Mouse (Mus musculus) embryonic facial prominence, embryonic 11.5 days (tissue): ENCODE data around the gene Dennd6b. TPM values are rescaled to one million over a fixed set of nuclear protein-coding genes. Genes with fewer than 3 reads are reported as not detected.

Experiments
- ATAC-seq: fragments of 200-750 bp; cut with Nextera tagmentation; replicated peaks from 2 replicates; pipeline ENCODE4 v1.8.0; 2017; ENCODE audit warnings: low read depth; ENCODE audit not compliant: insufficient number of reproducible peaks, low FRiP score, low TSS enrichment
- DNase-seq: peaks from one replicate; pipeline ENCODE4 v3.0.0-alpha.2; 2015; ENCODE audit warnings: low spot score
- H3K27ac ChIP-seq: fragments of 300-500 bp; sonication (generic); replicated peaks from 2 replicates; pipeline ENCODE4 v1.5.1; 2014; ENCODE audit warnings: mild to moderate bottlenecking, low read depth, low read length, control low read depth
- H3K27me3 ChIP-seq: fragments of 300-500 bp; sonication (generic); 2 replicates; pipeline ENCODE4 v1.6.1; 2014; ENCODE audit warnings: mild to moderate bottlenecking, low read length, moderate library complexity, mixed read lengths; ENCODE audit not compliant: control insufficient read depth, insufficient read depth
- H3K36me3 ChIP-seq: fragments of 300-500 bp; sonication (generic); replicated peaks from 2 replicates; pipeline ENCODE4 v1.6.1; 2014; ENCODE audit warnings: low read depth, mild to moderate bottlenecking, low read length, moderate library complexity, mixed read lengths; ENCODE audit not compliant: control insufficient read depth, insufficient read depth
- H3K4me1 ChIP-seq: fragments of 300-500 bp; sonication (generic); 2 replicates; pipeline ENCODE4 v1.6.1; 2014; ENCODE audit warnings: low read length, mixed read lengths; ENCODE audit not compliant: control insufficient read depth, insufficient read depth
- H3K4me2 ChIP-seq: fragments of 300-500 bp; sonication (generic); 2 replicates; pipeline ENCODE4 v1.6.1; 2014; ENCODE audit warnings: low read depth, mild to moderate bottlenecking, control low read depth, low read length, moderate library complexity
- H3K4me3 ChIP-seq: fragments of 300-500 bp; sonication (generic); 2 replicates; pipeline ENCODE4 v1.5.1; 2014; ENCODE audit warnings: low read depth, low read length, control low read depth
- H3K9ac ChIP-seq: fragments of 300-500 bp; sonication (generic); replicated peaks from 2 replicates; pipeline ENCODE4 v1.6.1; 2014; ENCODE audit warnings: mild to moderate bottlenecking, control low read depth, low read length
- H3K9me3 ChIP-seq: fragments of 300-500 bp; sonication (generic); replicated peaks from 2 replicates; pipeline ENCODE4 v1.6.1; 2016; ENCODE audit warnings: mild to moderate bottlenecking, low read length, inconsistent platforms, mixed read lengths; ENCODE audit not compliant: control insufficient read depth
- WGBS: fragments of 180-500 bp; shearing (Covaris S2); extraction: QIAGEN DNeasy Blood & Tissue Kit; methylation state at CpG from one replicate; pipeline ENCODE4 v1.1.7; 2014; 5-methylcytosine and 5-hydroxymethylcytosine counted together
- polyA plus RNA-seq: library from polyadenylated mRNA; unstranded; fragments of >200 nt; fragmentation: Nextera tagmentation; extraction: Ambion mirVana; gene quantifications from 2 replicates; pipeline ENCODE4 v1.2.1, GENCODE M21; 2014

The Dennd6b gene
- polyA plus RNA-seq, 1 experiment from 2014 or later, result 14.9 TPM

DNA sequence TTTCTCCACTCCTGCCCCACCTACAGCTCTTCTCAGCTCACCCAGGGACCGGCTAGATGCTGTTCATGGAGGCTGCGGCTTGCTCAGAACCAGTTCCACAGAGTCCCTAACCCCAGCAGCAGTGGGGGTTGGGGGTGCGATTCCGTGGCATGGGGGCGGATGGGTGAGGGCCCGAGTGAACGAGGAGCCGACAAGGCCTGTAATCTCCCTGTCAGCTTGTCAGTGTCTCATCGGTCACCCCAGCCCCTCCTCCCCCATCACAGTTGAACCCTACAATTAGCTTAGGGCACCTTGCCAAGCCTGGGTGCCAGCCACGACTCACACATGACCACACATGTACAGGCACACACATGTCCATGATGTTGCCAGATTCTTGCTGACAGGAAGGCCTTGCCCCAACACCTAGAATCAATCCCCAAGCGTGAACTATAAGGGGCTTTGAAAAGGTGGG is 21.4 kb downstream of the Dennd6b start:
- Histone ChIP-seq H3K27me3 (no peaks in the 10 kb centered on the region), H3K4me3 (no peak overlapping the region), H3K4me1 (peaks cover 23% of the 10 kb centered on the region), H3K9ac (no peak overlapping the region), H3K9me3 (no peaks in the 10 kb centered on the region), H3K4me2 (no peak overlapping the region; the same call in 1 of the 2 replicates), H3K27ac (no peak overlapping the region), H3K36me3 (0 out of 2 replicates have a peak, but pooled peaks cover under 1% of the 10 kb centered on the region)
- ATAC-seq, result no peak
- no peak for DNase-seq
- 64% methylated on average over 11 of the region's 11 CpGs for WGBS

DNA sequence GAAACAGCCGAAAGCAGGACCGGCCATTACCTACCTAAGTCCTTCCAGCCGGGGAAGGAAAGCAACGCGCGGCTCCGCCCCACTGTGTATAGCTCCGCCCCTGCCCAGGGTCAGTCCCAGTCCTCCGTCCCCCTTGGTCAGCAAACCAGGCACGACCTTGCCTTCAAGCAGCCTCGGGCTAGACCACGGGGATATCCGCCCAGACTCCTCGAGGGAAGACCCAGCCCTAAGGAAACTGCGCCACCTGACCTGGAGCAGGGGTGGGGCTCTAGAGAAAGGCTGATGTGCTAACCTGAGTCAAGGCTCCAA is 22.4 kb downstream of the Dennd6b start:
- 0% methylated on average over 15 of the region's 15 CpGs for WGBS
- Histone ChIP-seq H3K27ac (peak overlapping the region; percentile 4; the same call in 1 of the 2 replicates), H3K27me3 (no peaks in the 10 kb centered on the region), H3K4me1 (peaks cover 30% of the 10 kb centered on the region), H3K9ac (peak overlapping the region; percentile 63), H3K9me3 (no peaks in the 10 kb centered on the region), H3K4me3 (peak overlapping the region; percentile 55), H3K36me3 (0 out of 2 replicates have a peak, but pooled peaks cover 2% of the 10 kb centered on the region), H3K4me2 (peak overlapping the region; percentile 100)
- ATAC-seq, result peak; percentile 25
- DNase-seq, result peak; percentile 71

DNA sequence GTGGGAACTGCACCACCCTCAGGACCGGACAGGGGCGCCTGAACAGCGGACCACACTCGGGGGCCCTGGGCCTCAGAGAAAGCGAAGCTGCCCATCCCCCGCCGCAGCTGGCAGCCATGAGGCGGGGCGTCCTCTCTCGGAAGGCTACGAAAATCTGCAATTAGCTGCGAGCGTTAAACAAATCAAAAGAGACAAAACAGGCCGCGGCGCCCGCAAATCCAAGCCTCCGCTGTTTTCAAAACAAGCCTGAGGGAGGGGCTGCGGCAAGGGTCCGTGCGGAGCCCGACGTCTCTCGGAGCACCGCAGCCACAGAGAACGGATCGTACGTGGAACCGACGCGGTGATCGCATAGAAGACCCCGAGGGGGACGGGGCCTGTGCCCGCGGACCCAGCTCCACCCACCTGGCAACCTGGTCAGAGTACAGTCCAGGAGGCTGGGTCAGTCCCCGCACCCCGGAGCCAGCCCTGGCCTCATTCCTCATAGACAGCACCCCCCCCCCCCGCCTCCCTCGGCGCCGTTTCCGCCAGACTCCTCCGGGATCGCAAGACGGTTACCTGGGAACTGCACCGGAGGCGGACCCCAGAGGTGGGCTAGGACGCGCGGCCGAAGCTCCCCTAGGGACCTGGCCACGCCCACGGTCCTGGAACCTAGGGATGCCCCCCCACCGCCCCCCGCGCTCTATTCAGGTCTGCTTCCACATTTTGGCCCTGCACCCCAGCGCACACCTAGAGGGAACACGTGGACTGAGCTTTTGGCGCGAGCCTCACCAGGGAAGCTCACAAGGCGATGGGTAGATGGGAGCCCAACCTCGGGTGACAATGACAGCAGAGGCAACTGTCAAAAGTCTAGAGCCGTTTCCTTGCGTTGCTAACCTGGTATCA is 23.0 kb downstream of the Dennd6b start:
- Histone ChIP-seq H3K36me3 (0 out of 2 replicates have a peak, but pooled peaks cover 2% of the 10 kb centered on the region), H3K4me3 (peak overlapping the region; percentile 55), H3K9me3 (no peaks in the 10 kb centered on the region), H3K4me2 (peak overlapping the region; percentile 100), H3K27ac (0 out of 2 replicates have a peak overlapping the region, but pooled peaks have one; percentile 4), H3K4me1 (peaks cover 25% of the 10 kb centered on the region), H3K27me3 (no peaks in the 10 kb centered on the region), H3K9ac (peak overlapping the region; percentile 63)
- ATAC-seq (peak; percentile 22), DNase-seq (peak; percentile 73)
- under 1% methylated on average over 61 of the region's 65 CpGs for WGBS

DNA sequence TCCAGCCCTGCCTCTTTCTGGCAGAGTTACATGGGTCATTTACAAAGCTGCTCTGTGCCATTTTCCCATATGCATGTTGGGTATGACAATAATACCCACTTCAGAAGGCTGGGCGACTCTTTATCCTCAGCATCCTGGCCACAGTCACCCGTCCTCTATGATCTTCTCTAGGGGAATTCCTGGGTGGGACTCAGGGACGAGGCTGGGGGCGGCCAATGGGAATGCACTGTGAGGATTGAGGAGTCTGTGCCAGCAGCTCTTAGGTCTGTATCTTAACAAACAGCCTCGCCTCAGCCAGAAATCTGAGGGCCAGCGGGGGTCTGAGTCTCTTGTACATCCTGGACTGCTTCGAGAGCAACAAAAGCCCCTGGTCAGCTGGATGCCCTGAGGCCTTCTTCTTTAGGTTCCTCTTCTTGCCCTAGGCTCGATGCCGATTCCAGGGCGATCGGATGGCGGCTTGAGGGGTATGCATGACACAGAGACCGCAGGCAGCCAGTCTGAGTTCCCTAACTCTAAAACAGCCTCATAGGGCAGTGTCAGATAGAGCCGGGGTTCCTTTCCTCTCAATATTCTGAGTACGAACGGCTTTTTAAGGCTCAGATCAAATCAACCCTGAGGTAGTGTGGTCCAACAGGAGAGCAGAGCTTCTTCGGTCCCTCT is 23.9 kb downstream of the Dennd6b start:
- Histone ChIP-seq H3K4me2 (peak overlapping the region; percentile 100), H3K4me1 (peaks cover 23% of the 10 kb centered on the region), H3K27me3 (no peaks in the 10 kb centered on the region), H3K9ac (peak overlapping the region; percentile 63), H3K4me3 (peak overlapping the region; percentile 55), H3K27ac (0 out of 2 replicates have a peak overlapping the region, but pooled peaks have one; percentile 1), H3K36me3 (peaks cover 4% of the 10 kb centered on the region), H3K9me3 (no peaks in the 10 kb centered on the region)
- ATAC-seq, result no peak; the same call in 1 of the 2 replicates
- no peak for DNase-seq
- WGBS, result 33% methylated on average over 17 of the region's 17 CpGs

DNA sequence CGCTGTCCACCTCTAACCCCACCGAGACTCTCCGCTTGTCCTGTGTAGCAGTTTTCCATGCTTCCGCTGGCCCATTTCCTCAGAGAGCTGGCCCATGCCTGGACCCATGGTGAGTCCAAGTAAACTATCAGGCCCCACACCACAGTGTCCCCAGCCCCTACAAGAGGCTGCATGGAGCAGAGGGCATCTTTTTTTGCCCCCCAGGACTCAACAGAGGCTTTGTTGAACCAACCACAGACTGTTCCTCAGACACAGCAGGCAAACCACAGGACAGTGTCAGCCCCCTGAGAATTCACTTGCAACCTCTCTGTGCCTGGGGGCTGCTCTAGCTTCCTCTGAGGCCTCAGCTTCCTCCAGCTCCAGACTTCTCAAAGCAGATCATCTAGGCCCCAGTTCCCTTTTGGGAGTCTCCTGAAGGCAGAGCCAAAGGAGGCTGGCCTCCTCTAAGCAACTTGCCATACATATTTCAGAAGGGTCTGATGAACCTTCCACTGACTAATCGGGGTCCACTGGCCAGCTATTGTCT is 24.7 kb downstream of the Dennd6b start:
- no peak for DNase-seq
- no peak overlapping the region for H3K27ac ChIP-seq
- 85% methylated on average over 5 of the region's 5 CpGs for WGBS
- no peak for ATAC-seq
- H3K36me3 ChIP-seq, result peaks cover 9% of the 10 kb centered on the region
- no peak overlapping the region for H3K4me3 ChIP-seq
- no peaks in the 10 kb centered on the region for H3K9me3 ChIP-seq
- H3K27me3 ChIP-seq, result no peaks in the 10 kb centered on the region
- no peak overlapping the region for H3K9ac ChIP-seq
- peaks cover 17% of the 10 kb centered on the region for H3K4me1 ChIP-seq
- H3K4me2 ChIP-seq, result no peak overlapping the region

DNA sequence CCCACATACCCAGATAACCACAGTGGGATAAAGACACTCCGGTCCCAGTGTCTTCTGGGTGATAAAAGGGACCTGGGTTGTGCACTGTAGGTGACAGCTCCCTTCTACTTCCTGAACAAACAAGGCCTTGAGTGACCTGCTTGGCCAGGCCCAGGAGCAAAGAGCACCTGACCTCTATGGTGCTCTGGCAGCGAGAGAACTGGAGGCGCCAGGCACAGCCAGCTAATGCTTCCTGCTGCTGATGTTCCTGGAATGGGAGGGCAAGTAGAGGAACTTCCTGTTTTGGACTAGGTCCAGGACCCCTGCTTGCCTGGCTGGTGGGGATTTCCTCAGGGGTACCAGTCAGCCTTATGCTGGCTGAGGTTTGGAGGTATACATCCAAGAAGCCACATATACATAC is 26.2 kb downstream of the Dennd6b start:
- no peak for DNase-seq
- Histone ChIP-seq H3K27ac (peak overlapping the region; percentile 47; the same call in 1 of the 2 replicates), H3K4me3 (no peak overlapping the region), H3K4me2 (no peak overlapping the region), H3K27me3 (no peaks in the 10 kb centered on the region), H3K4me1 (peaks cover 15% of the 10 kb centered on the region), H3K9ac (no peak overlapping the region; the same call in 1 of the 2 replicates), H3K9me3 (no peaks in the 10 kb centered on the region), H3K36me3 (peaks cover 20% of the 10 kb centered on the region)
- ATAC-seq, result no peak
- 54% methylated on average over 3 of the region's 3 CpGs for WGBS

DNA sequence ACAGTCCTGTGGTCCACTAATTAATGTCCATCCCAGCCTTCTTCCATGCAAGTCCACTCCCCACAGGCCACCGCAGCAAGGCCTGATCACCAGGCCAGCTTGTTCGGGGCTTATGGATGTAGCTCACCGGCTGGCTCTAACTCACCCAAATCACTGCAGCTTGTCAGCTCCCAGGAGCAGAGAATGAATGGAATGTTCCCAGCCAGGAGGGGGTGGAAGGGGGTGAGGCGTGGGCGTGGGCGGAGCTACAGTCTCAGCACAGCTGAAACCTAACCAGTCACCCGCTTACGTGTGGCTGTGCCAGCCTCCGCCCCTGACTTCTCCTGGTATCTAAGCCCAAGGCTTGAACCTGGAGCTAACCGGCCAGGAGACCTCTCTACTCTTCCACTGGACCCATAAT is 26.9 kb downstream of the Dennd6b start:
- 7% methylated on average over 10 of the region's 10 CpGs for WGBS
- Histone ChIP-seq H3K4me2 (peak overlapping the region; percentile 8; the same call in 1 of the 2 replicates), H3K27me3 (no peaks in the 10 kb centered on the region), H3K27ac (peak overlapping the region; percentile 47; the same call in 1 of the 2 replicates), H3K36me3 (peaks cover 24% of the 10 kb centered on the region), H3K9ac (no peak overlapping the region; the same call in 1 of the 2 replicates), H3K4me3 (no peak overlapping the region), H3K9me3 (no peaks in the 10 kb centered on the region), H3K4me1 (peaks cover 15% of the 10 kb centered on the region)
- ATAC-seq (peak; percentile 47; the same call in 1 of the 2 replicates), DNase-seq (peak; percentile 88)
